Mouse (Mus musculus): Measurements from ENCODE around the gene Ubqln1.
A peak's percentile ranks its signal among the peaks of the same experiment; 100 is the strongest.

DNA sequence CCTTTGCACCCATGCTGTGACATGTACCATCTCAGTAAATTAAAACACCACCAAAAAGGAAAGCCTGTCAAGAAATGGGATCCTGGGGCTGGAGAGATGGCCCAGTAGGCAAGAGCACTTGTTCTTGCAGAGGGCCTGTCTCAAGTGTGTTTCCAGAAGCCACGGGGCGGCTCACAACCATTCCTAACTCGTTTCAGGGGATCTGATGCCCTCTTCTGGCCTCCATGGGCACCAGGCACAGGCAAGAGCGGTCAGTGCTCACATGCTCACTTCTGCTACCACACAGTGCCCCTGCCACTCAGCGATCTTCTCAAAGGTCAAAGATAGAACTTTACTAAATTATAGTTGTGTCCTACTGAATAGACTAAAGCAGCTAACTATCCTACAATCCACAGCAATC lies 17.2 kb upstream of the Ubqln1 start:
- TF ChIP-seq CTCF (IDR thresholded peaks at IDR 0.05; ENCODE audit: low read depth) (peak; percentile 68), EP300 (IDR thresholded peaks at IDR 0.05; ENCODE audit: low read depth) (no peak)
